Mouse (Mus musculus): ENCODE results near the gene Tubb4b. TPM values are rescaled to one million over a fixed set of nuclear protein-coding genes. Genes with fewer than 3 reads are reported as not detected.

Gene Tubb4b
- total and polyA plus RNA-seq, 3 experiments = 183 to 1,037 (median 979) TPM

DNA sequence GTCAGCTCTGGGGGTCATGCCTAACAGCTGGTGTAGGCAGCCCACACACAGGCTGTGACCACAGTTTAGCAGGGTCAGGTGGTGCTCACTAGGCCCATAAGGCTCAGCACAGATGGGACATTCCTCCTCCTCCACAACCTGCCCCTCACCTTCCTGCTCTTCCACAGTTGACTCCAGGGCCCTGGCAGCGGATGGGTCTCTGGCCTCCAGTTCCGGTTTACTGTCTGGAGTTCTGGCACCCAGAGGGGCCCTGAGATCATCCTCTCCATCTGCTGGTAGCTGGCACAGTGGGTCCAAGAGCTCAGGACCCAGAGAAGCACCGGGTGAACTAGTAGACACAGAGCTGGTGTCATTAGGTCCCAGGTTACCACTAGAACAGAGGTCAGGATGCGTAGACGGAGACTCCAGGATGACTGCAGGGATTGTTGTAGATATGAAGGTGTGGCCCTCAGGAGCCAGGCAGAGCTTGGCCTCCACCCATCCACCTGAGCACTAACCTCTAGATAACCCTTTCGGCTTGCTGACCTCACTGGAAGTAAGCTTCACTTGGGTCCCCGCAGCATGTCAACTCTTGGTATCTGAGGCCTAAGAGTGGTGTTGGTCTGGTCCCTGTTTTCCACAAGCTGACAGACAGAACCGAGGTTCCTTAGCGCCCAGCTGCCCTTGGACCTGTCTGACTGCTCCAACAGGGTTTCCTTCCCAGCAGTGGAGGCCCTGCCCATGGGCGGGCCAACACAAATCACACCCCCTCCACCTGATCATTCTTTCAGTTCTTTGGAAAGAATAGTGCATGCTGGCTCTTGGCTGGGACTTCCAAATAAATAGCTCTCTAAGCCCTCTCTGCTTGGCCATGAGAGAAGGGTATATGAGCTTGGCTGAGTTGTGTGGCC is 21.9 kb upstream of the Tubb4b start, which contains the start of gene AL732309.1:
Gene AL732309.1 (minus strand): TSS at position 681 of the 890 bp plus-strand sequence.
- TF ChIP-seq NRF1 (IDR thresholded peaks at IDR 0.05; ENCODE audit: insufficient read depth, low read depth, low read length, poor library complexity, severe bottlenecking) (no peak), MAX (IDR thresholded peaks at IDR 0.05; ENCODE audit: low read length) (no peak), GATA1 (IDR thresholded peaks at IDR 0.05; ENCODE audit: low read depth, low read length) (no peak)
- peaks cover 0 to 7% of the 10 kb centered on the region in 2 experiments; a peak in 3 of 4 replicates for H3K4me1 ChIP-seq (ENCODE audit: control insufficient read depth in 1 of 2, insufficient read depth in 2 of 2, low read length in 2 of 2)
- no peaks in the 10 kb centered on the region; the same call in 1 of the 2 replicates for H3K79me2 ChIP-seq (ENCODE audit: control insufficient read depth, insufficient read depth, low read length, poor library complexity)
- DNase-seq (ENCODE audit: low read depth, low spot score) = no peak
- no peak within 1 kb of the TSS for H3K27ac ChIP-seq (ENCODE audit: control insufficient read depth, low read depth, low read length)
- H3K9ac ChIP-seq (ENCODE audit: control insufficient read depth, low read depth, low read length, poor library complexity, severe bottlenecking) = no peak within 1 kb of the TSS
- H3K36me3 ChIP-seq (ENCODE audit: control insufficient read depth in 1 of 2, insufficient read depth in 2 of 2, low read length in 2 of 2) = peaks cover 0 to 2% of the 10 kb centered on the region in 2 experiments; a peak in 1 of 4 replicates
- H3K4me3 ChIP-seq (ENCODE audit: control insufficient read depth in 1 of 2, insufficient read depth in 1 of 2, low read depth in 2 of 2, low read length in 2 of 2) = no peak within 1 kb of the TSS
- no peaks in the 10 kb centered on the region for H3K9me3 ChIP-seq (replicated peaks; ENCODE audit: insufficient read depth, low read length)
- no peaks in the 10 kb centered on the region for H3K27me3 ChIP-seq (ENCODE audit: control insufficient read depth in 1 of 2, insufficient read depth in 2 of 2, low read length in 2 of 2)

DNA sequence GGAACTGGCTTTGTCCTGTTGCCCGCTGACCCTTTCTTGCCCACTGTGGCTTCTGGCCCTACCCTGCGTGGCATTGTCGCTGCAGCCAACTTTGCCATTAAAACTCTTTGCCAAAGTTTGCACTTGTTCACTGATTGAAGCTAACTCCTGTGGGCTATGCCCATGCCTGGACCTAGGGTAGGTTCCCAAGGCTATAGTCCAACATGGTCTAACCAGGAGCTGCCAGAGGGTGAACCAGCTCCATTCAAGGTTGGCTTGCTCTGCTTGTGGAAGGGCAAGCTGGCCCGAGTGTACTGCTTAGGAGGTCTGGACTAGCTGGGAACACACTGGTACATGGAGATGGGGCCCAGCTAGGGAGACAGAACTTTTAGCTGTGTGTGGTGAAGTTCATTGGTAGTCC is 19.6 kb upstream of the Tubb4b start:
- H3K36me3 ChIP-seq (ENCODE audit: control insufficient read depth in 1 of 2, insufficient read depth in 2 of 2, low read length in 2 of 2) = no peaks in the 10 kb centered on the region
- no peaks in the 10 kb centered on the region; the same call in 1 of the 2 replicates for H3K79me2 ChIP-seq (ENCODE audit: control insufficient read depth, insufficient read depth, low read length, poor library complexity)
- no peaks in the 10 kb centered on the region for H3K9me3 ChIP-seq (replicated peaks; ENCODE audit: insufficient read depth, low read length)
- DNase-seq (ENCODE audit: low read depth, low spot score) = no peak
- no peaks in the 10 kb centered on the region for H3K27me3 ChIP-seq (ENCODE audit: control insufficient read depth in 1 of 2, insufficient read depth in 2 of 2, low read length in 2 of 2)
- no peak overlapping the region for H3K9ac ChIP-seq (ENCODE audit: control insufficient read depth, low read depth, low read length, poor library complexity, severe bottlenecking)
- TF ChIP-seq ZKSCAN1 (IDR thresholded peaks at IDR 0.05; ENCODE audit: low read depth, low read length) (no peak), E2F4 (IDR thresholded peaks at IDR 0.05; ENCODE audit: borderline replicate concordance, low read depth, low read length) (no peak), MYB (IDR thresholded peaks at IDR 0.05; ENCODE audit: low read depth, low read length) (no peak), ZC3H11A (IDR thresholded peaks at IDR 0.05; ENCODE audit: low read depth, low read length) (no peak), UBTF (IDR thresholded peaks at IDR 0.05; ENCODE audit: borderline replicate concordance, insufficient read depth, low read depth, low read length) (no peak), ZMIZ1 (IDR thresholded peaks at IDR 0.05; ENCODE audit: low read depth, low read length) (no peak), MYC (IDR thresholded peaks at IDR 0.05; ENCODE audit: low read depth, low read length) (no peak), ELF1 (IDR thresholded peaks at IDR 0.05; ENCODE audit: low read depth, low read length) (no peak), ETS1 (IDR thresholded peaks at IDR 0.05; ENCODE audit: low read depth, low read length) (no peak), KAT2A (conservative IDR thresholded peaks at IDR 0.05; ENCODE audit: low read depth, low read length) (no peak), TAL1 (IDR thresholded peaks at IDR 0.05; ENCODE audit: low read length) (no peak), SMC3 (IDR thresholded peaks at IDR 0.05; ENCODE audit: low read depth, low read length) (no peak), MAX (IDR thresholded peaks at IDR 0.05; ENCODE audit: low read length) (no peak), NRF1 (IDR thresholded peaks at IDR 0.05; ENCODE audit: insufficient read depth, low read depth, low read length, poor library complexity, severe bottlenecking) (no peak), GABPA (IDR thresholded peaks at IDR 0.05; ENCODE audit: low read depth, low read length) (no peak), MAFK (IDR thresholded peaks at IDR 0.05; ENCODE audit: borderline replicate concordance, low read depth, low read length) (no peak), USF1 (IDR thresholded peaks at IDR 0.05; ENCODE audit: low read depth, low read length) (no peak)
- H3K4me3 ChIP-seq (ENCODE audit: control insufficient read depth in 1 of 2, insufficient read depth in 1 of 2, low read depth in 2 of 2, low read length in 2 of 2) = no peak overlapping the region
- H3K27ac ChIP-seq (ENCODE audit: control insufficient read depth, low read depth, low read length) = no peak overlapping the region
- peaks cover 0 to 12% of the 10 kb centered on the region in 2 experiments; a peak in 3 of 4 replicates for H3K4me1 ChIP-seq (ENCODE audit: control insufficient read depth in 1 of 2, insufficient read depth in 2 of 2, low read length in 2 of 2)
